Mouse (Mus musculus) E14TG2a.4 (cell line): ENCODE measurements around the gene Slc30a7.

Experiments used
- H3K27me3 ChIP-seq: 2 replicates; pipeline ENCODE4 v1.6.1; 2014; ENCODE audit warnings: low read length, control low read depth; ENCODE audit not compliant: insufficient read depth
- H3K36me3 ChIP-seq: 2 replicates; pipeline ENCODE4 v1.6.1; 2014; ENCODE audit warnings: low read length, control low read depth; ENCODE audit not compliant: insufficient read depth
- H3K4me1 ChIP-seq: replicated peaks from 2 replicates; pipeline ENCODE4 v1.6.1; 2014; ENCODE audit warnings: low read depth, low read length, control low read depth
- H3K4me3 ChIP-seq: replicated peaks from 2 replicates; pipeline ENCODE4 v1.5.1; 2014; ENCODE audit warnings: mild to moderate bottlenecking, low read length
- H3K9me3 ChIP-seq: 2 replicates; pipeline ENCODE4 v1.6.1; 2014; ENCODE audit warnings: low read length, control low read depth
- CTCF ChIP-seq: conservative IDR thresholded peaks from 2 replicates; pipeline ENCODE4 v1.5.1; 2014; ENCODE audit warnings: low read length
- NANOG ChIP-seq: IDR thresholded peaks from 2 replicates; pipeline ENCODE4 v1.6.1; 2014; ENCODE audit warnings: borderline replicate concordance, low read length, mixed read lengths
- POU5F1 ChIP-seq: IDR thresholded peaks from 2 replicates; pipeline ENCODE4 v1.6.1; 2014; ENCODE audit warnings: low read length, borderline replicate concordance

Slc30a7 gene

GRCm38 (mm10) chr3:116006978-116007940 lies at the start of gene Slc30a7, which contains the start of gene Extl2:
Gene Slc30a7 (minus strand): TSS chr3:116007406.
Gene Extl2 (plus strand): TSS chr3:116007462.
- Histone ChIP-seq H3K9me3 (no peaks in the 10 kb centered on the region), H3K4me3 (peak within 1 kb of the TSS; percentile 96), H3K27me3 (0 out of 2 replicates have a peak, but pooled peaks cover 4% of the 10 kb centered on the region), H3K36me3 (peaks cover 27% of the 10 kb centered on the region), H3K4me1 (peaks cover 27% of the 10 kb centered on the region)
- no peak for TF ChIP-seq POU5F1
- TF ChIP-seq NANOG = no peak
- no peak for TF ChIP-seq CTCF

- no peaks in the 10 kb centered on the region for H3K9me3 ChIP-seq
- no peaks in the 10 kb centered on the region for H3K27me3 ChIP-seq
- no peak overlapping the region for H3K4me3 ChIP-seq
- no peaks in the 10 kb centered on the region for H3K4me1 ChIP-seq
- TF ChIP-seq POU5F1 (no peak), NANOG (no peak), CTCF (no peak)
- H3K36me3 ChIP-seq = no peaks in the 10 kb centered on the region
These were observed 39.8 kb upstream of the Slc30a7 start for GRCm38 (mm10) chr3:116047034-116047433.

GRCm38 (mm10) chr3:116046000-116046399 lies 38.8 kb upstream of the Slc30a7 start:
- Histone ChIP-seq H3K36me3 (no peaks in the 10 kb centered on the region), H3K4me3 (no peak overlapping the region), H3K9me3 (no peaks in the 10 kb centered on the region), H3K27me3 (no peaks in the 10 kb centered on the region), H3K4me1 (no peaks in the 10 kb centered on the region)
- no peak for TF ChIP-seq POU5F1
- TF ChIP-seq CTCF = no peak
- no peak for TF ChIP-seq NANOG

- peaks cover 7% of the 10 kb centered on the region; the same call in 1 of the 2 replicates for H3K9me3 ChIP-seq
- no peaks in the 10 kb centered on the region for H3K27me3 ChIP-seq
- no peak overlapping the region for H3K4me3 ChIP-seq
- no peaks in the 10 kb centered on the region for H3K4me1 ChIP-seq
- TF ChIP-seq POU5F1 = no peak
- TF ChIP-seq CTCF = no peak
- no peak for TF ChIP-seq NANOG
- H3K36me3 ChIP-seq = no peaks in the 10 kb centered on the region
These were observed 33.6 kb upstream of the Slc30a7 start for GRCm38 (mm10) chr3:116040776-116041175.

GRCm38 (mm10) chr3:116033871-116034222 lies 26.6 kb upstream of the Slc30a7 start:
- H3K4me1 ChIP-seq = no peaks in the 10 kb centered on the region
- H3K36me3 ChIP-seq = no peaks in the 10 kb centered on the region
- H3K27me3 ChIP-seq = 0 out of 2 replicates have a peak, but pooled peaks cover 5% of the 10 kb centered on the region
- H3K9me3 ChIP-seq = peaks cover 7% of the 10 kb centered on the region; the same call in 1 of the 2 replicates
- no peak for TF ChIP-seq NANOG
- TF ChIP-seq POU5F1 = no peak
- no peak; the same call in 1 of the 2 replicates for TF ChIP-seq CTCF
- H3K4me3 ChIP-seq = no peak overlapping the region

- H3K36me3 ChIP-seq = no peaks in the 10 kb centered on the region
- H3K27me3 ChIP-seq = 0 out of 2 replicates have a peak, but pooled peaks cover 5% of the 10 kb centered on the region
- TF ChIP-seq CTCF (peak; percentile 45; the same call in 1 of the 2 replicates), NANOG (no peak)
- H3K4me1 ChIP-seq = no peaks in the 10 kb centered on the region
- no peak overlapping the region for H3K4me3 ChIP-seq
- H3K9me3 ChIP-seq = peaks cover 7% of the 10 kb centered on the region; the same call in 1 of the 2 replicates
These were observed 26.1 kb upstream of the Slc30a7 start for GRCm38 (mm10) chr3:116033218-116033870.

GRCm38 (mm10) chr3:116030152-116030788 lies 23.1 kb upstream of the Slc30a7 start:
- TF ChIP-seq POU5F1 = no peak
- no peak for TF ChIP-seq NANOG
- no peak for TF ChIP-seq CTCF
- Histone ChIP-seq H3K27me3 (0 out of 2 replicates have a peak, but pooled peaks cover 5% of the 10 kb centered on the region), H3K9me3 (no peaks in the 10 kb centered on the region)

GRCm38 (mm10) chr3:116026996-116027395 lies 19.8 kb upstream of the Slc30a7 start:
- Histone ChIP-seq H3K4me1 (peaks cover 17% of the 10 kb centered on the region), H3K36me3 (peaks cover 3% of the 10 kb centered on the region; the same call in 1 of the 2 replicates), H3K4me3 (no peak overlapping the region), H3K9me3 (no peaks in the 10 kb centered on the region), H3K27me3 (no peaks in the 10 kb centered on the region)
- TF ChIP-seq CTCF (no peak), POU5F1 (no peak), NANOG (no peak)

More at GRCm38 (mm10) chr3:116030152-116030788, 23.1 kb upstream of the Slc30a7 start:
- H3K36me3 ChIP-seq = peaks cover 3% of the 10 kb centered on the region; the same call in 1 of the 2 replicates
- no peak overlapping the region for H3K4me3 ChIP-seq
- peaks cover 5% of the 10 kb centered on the region for H3K4me1 ChIP-seq
